Mouse (Mus musculus): ENCODE data around the gene Arvcf. TPM values are rescaled to one million over a fixed set of nuclear protein-coding genes. Genes with fewer than 3 reads are reported as not detected.

Gene Arvcf
- polyA plus RNA-seq, 2 experiments = 18.9 to 33.6 TPM

DNA sequence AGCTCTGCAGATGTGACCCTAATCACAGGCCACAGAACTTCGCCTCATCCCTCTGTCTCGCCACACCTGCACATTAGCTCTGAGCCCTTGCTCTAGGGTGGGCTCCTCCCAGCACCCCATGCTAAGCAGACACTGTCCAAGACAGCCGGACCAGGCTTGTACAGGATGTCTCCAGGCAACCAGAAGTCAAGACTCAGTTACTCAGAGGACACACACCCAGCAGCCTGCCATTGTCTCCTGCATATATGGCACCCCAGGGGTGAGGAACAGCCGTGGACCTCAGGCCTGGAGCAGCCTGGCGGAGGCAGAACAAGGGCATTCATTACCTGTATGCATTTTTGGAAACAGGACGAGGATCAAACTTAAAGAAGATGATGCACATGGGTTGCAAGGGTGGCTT lies 24.0 kb upstream of the Arvcf start:
- H3K36me3 ChIP-seq (ENCODE audit: control insufficient read depth, insufficient read depth, low read length) = no peaks in the 10 kb centered on the region
- ATAC-seq (ENCODE audit: low FRiP score, low read depth) (no peak), DNase-seq (ENCODE audit: low spot score) (no peak)
- H3K27ac ChIP-seq (replicated peaks; ENCODE audit: low read depth, low read length) = no peak overlapping the region
- H3K27me3 ChIP-seq (ENCODE audit: control insufficient read depth, insufficient read depth, low read length) = no peaks in the 10 kb centered on the region
- H3K4me1 ChIP-seq (ENCODE audit: control insufficient read depth, insufficient read depth, low read length) = no peaks in the 10 kb centered on the region
- no peak overlapping the region for H3K9ac ChIP-seq (ENCODE audit: low read depth, low read length, severe bottlenecking)
- H3K4me2 ChIP-seq (replicated peaks; ENCODE audit: low read depth, low read length, severe bottlenecking) = no peak overlapping the region
- no peak overlapping the region for H3K4me3 ChIP-seq (replicated peaks; ENCODE audit: low read length)
- no peak for TF ChIP-seq POLR2A (IDR thresholded peaks at IDR 0.05; ENCODE audit: borderline replicate concordance, extremely low read depth, insufficient read depth, insufficient read length)
- no peaks in the 10 kb centered on the region for H3K9me3 ChIP-seq (ENCODE audit: control insufficient read depth, low read length)
- 82% methylated on average over 6 of the region's 6 CpGs for WGBS

DNA sequence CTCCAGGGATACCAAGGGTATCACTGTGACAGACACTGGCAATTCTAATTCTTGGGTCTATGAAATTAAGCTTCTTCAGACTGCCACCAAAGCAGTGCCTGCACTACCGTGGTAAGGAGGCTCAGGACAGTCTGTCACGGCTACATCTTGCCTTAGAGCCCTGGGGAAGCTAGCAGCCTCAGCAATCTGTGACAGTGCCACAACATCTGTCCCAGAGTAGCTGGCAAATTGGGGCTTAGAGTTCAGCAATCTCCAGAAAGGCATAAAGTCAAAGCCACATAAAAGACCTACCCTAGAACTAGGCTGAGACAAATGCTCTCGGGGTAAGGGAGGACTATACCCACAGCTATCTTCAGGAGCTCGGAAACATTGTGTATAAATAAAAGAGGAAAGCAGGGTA lies 22.2 kb upstream of the Arvcf start:
- DNase-seq (ENCODE audit: low spot score) (no peak), ATAC-seq (ENCODE audit: low FRiP score, low read depth) (no peak)
- no peak for TF ChIP-seq POLR2A (IDR thresholded peaks at IDR 0.05; ENCODE audit: borderline replicate concordance, extremely low read depth, insufficient read depth, insufficient read length)
- Histone ChIP-seq H3K9me3 (ENCODE audit: control insufficient read depth, low read length) (no peaks in the 10 kb centered on the region), H3K4me3 (replicated peaks; ENCODE audit: low read length) (no peak overlapping the region), H3K36me3 (ENCODE audit: control insufficient read depth, insufficient read depth, low read length) (no peaks in the 10 kb centered on the region), H3K27me3 (ENCODE audit: control insufficient read depth, insufficient read depth, low read length) (no peaks in the 10 kb centered on the region), H3K4me2 (replicated peaks; ENCODE audit: low read depth, low read length, severe bottlenecking) (no peak overlapping the region), H3K27ac (replicated peaks; ENCODE audit: low read depth, low read length) (no peak overlapping the region), H3K9ac (ENCODE audit: low read depth, low read length, severe bottlenecking) (no peak overlapping the region), H3K4me1 (ENCODE audit: control insufficient read depth, insufficient read depth, low read length) (no peaks in the 10 kb centered on the region)
- 75% methylated on average over 4 of the region's 4 CpGs for WGBS

DNA sequence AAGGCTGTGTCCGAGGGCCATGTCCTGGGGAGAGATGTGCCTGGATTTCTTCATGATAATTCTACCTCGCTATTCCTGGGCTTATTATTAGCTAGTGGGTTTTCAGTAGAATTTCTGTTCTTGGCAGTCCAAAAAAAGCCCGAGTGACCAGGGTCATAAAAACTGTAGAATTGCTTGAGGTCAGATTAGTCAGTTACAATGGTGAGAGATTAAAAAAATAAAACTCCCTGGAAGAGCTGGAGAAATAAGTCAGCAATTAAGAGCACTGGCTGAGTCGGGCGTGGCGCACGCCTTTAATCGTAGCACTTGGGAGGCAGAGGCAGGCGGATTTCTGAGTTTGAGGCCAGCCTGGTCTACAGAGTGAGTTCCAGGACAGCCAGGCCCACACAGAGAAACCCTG lies 20.0 kb upstream of the Arvcf start:
- no peak for ATAC-seq (ENCODE audit: low FRiP score, low read depth)
- H3K27me3 ChIP-seq (ENCODE audit: control insufficient read depth, insufficient read depth, low read length) = no peaks in the 10 kb centered on the region
- H3K9me3 ChIP-seq (ENCODE audit: control insufficient read depth, low read length) = no peaks in the 10 kb centered on the region
- H3K4me2 ChIP-seq (replicated peaks; ENCODE audit: low read depth, low read length, severe bottlenecking) = no peak overlapping the region
- TF ChIP-seq POLR2A (IDR thresholded peaks at IDR 0.05; ENCODE audit: borderline replicate concordance, extremely low read depth, insufficient read depth, insufficient read length) = no peak
- no peak overlapping the region for H3K27ac ChIP-seq (replicated peaks; ENCODE audit: low read depth, low read length)
- WGBS = 91% methylated on average over 9 of the region's 9 CpGs
- H3K4me1 ChIP-seq (ENCODE audit: control insufficient read depth, insufficient read depth, low read length) = no peaks in the 10 kb centered on the region
- DNase-seq (ENCODE audit: low spot score) = no peak
- H3K36me3 ChIP-seq (ENCODE audit: control insufficient read depth, insufficient read depth, low read length) = no peaks in the 10 kb centered on the region
- no peak overlapping the region for H3K4me3 ChIP-seq (replicated peaks; ENCODE audit: low read length)
- H3K9ac ChIP-seq (ENCODE audit: low read depth, low read length, severe bottlenecking) = no peak overlapping the region

DNA sequence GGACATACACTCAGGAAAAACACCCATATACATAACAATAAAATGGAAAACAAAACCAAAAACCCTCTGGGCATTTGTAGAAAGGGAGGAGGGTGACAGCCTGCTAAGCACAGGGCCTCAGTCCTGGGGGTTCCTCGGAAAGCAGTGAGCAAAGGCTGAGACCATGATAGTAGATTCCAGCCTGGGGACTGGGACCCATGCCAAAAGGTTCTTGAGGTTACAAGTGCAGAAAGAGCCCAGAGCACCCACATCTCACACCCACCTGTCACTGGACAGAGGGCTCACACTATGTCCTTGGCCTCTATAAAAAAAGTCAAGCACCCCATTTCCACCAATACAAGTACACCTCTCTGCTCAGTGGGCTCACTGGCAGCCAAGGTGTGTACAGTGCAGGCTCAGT lies 19.5 kb upstream of the Arvcf start:
- Histone ChIP-seq H3K4me1 (ENCODE audit: control insufficient read depth, insufficient read depth, low read length) (no peaks in the 10 kb centered on the region), H3K4me2 (replicated peaks; ENCODE audit: low read depth, low read length, severe bottlenecking) (no peak overlapping the region), H3K9me3 (ENCODE audit: control insufficient read depth, low read length) (no peaks in the 10 kb centered on the region), H3K27me3 (ENCODE audit: control insufficient read depth, insufficient read depth, low read length) (no peaks in the 10 kb centered on the region), H3K4me3 (replicated peaks; ENCODE audit: low read length) (no peak overlapping the region), H3K9ac (ENCODE audit: low read depth, low read length, severe bottlenecking) (no peak overlapping the region), H3K27ac (replicated peaks; ENCODE audit: low read depth, low read length) (no peak overlapping the region), H3K36me3 (ENCODE audit: control insufficient read depth, insufficient read depth, low read length) (no peaks in the 10 kb centered on the region)
- no peak for ATAC-seq (ENCODE audit: low FRiP score, low read depth)
- WGBS = 93% methylated on average over 1 of the region's 1 CpGs
- no peak for DNase-seq (ENCODE audit: low spot score)
- no peak for TF ChIP-seq POLR2A (IDR thresholded peaks at IDR 0.05; ENCODE audit: borderline replicate concordance, extremely low read depth, insufficient read depth, insufficient read length)

DNA sequence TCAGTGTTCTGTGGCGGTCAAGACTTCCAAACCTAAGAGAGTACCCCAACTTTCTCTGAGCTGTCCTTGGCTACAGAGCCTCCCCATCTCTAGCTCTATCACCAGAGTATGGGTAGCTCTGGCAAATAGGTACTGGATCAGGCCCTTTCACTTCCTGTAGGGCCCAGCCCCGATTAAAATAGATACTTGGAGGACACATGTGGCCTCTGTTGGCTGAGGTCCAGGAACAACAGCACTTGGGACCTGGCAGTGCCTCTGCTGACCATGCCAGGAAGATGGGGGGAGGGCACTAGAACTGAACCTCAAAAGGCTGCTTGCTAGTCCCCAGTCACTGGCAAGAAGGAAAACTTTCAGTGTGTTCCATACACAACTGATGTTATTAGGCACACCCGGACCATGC lies 14.0 kb upstream of the Arvcf start:
- H3K9ac ChIP-seq (ENCODE audit: low read depth, low read length, severe bottlenecking) = no peak overlapping the region
- no peaks in the 10 kb centered on the region for H3K27me3 ChIP-seq (ENCODE audit: control insufficient read depth, insufficient read depth, low read length)
- H3K4me2 ChIP-seq (replicated peaks; ENCODE audit: low read depth, low read length, severe bottlenecking) = no peak overlapping the region
- no peaks in the 10 kb centered on the region for H3K9me3 ChIP-seq (ENCODE audit: control insufficient read depth, low read length)
- no peaks in the 10 kb centered on the region for H3K4me1 ChIP-seq (ENCODE audit: control insufficient read depth, insufficient read depth, low read length)
- H3K4me3 ChIP-seq (replicated peaks; ENCODE audit: low read length) = no peak overlapping the region
- no peak for TF ChIP-seq POLR2A (IDR thresholded peaks at IDR 0.05; ENCODE audit: borderline replicate concordance, extremely low read depth, insufficient read depth, insufficient read length)
- no peak overlapping the region for H3K27ac ChIP-seq (replicated peaks; ENCODE audit: low read depth, low read length)
- DNase-seq (ENCODE audit: low spot score) (no peak), ATAC-seq (ENCODE audit: low FRiP score, low read depth) (no peak)
- 78% methylated on average over 3 of the region's 3 CpGs for WGBS
- no peaks in the 10 kb centered on the region for H3K36me3 ChIP-seq (ENCODE audit: control insufficient read depth, insufficient read depth, low read length)

DNA sequence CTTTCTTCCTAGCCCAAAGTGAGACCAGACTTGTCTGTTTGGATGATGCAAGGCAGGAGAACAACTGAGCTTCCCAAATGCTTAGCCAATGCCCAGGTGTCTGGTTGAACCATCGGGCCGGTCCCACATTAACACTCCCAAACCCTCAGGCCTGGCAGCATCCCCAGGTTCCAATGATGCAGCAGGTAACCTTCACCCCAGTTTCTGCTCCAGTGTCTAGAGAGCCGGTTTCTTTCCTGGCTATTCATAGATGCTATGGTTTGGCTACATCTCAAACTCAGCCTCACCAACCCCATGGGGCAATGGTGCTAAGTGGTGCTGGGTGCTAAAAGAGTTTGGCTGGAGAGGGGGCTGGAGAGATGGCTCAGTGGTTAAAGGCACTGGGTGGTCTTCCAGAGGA lies 12.0 kb upstream of the Arvcf start:
- WGBS = 91% methylated on average over 3 of the region's 3 CpGs
- Histone ChIP-seq H3K27me3 (ENCODE audit: control insufficient read depth, insufficient read depth, low read length) (no peaks in the 10 kb centered on the region), H3K36me3 (ENCODE audit: control insufficient read depth, insufficient read depth, low read length) (no peaks in the 10 kb centered on the region), H3K4me3 (replicated peaks; ENCODE audit: low read length) (no peak overlapping the region), H3K9me3 (ENCODE audit: control insufficient read depth, low read length) (no peaks in the 10 kb centered on the region), H3K4me2 (replicated peaks; ENCODE audit: low read depth, low read length, severe bottlenecking) (no peak overlapping the region), H3K27ac (replicated peaks; ENCODE audit: low read depth, low read length) (no peak overlapping the region), H3K4me1 (ENCODE audit: control insufficient read depth, insufficient read depth, low read length) (no peaks in the 10 kb centered on the region), H3K9ac (ENCODE audit: low read depth, low read length, severe bottlenecking) (no peak overlapping the region)
- TF ChIP-seq POLR2A (IDR thresholded peaks at IDR 0.05; ENCODE audit: borderline replicate concordance, extremely low read depth, insufficient read depth, insufficient read length) = no peak
- no peak for DNase-seq (ENCODE audit: low spot score)
- ATAC-seq (ENCODE audit: low FRiP score, low read depth) = no peak

Measured in limb, embryonic 14.5 days (tissue).